Mouse (Mus musculus) neural tube, embryonic 13.5 days (tissue): Measurements from ENCODE around the gene Fli1. TPM values are rescaled to one million over a fixed set of nuclear protein-coding genes. Genes with fewer than 3 reads are reported as not detected.

ENCODE experiments used
- ATAC-seq: fragments of 200-750 bp; cut with Nextera tagmentation; 2 replicates; pipeline ENCODE4 v1.8.0; 2017; ENCODE audit warnings: low read depth, mild to moderate bottlenecking, moderate TSS enrichment, moderate library complexity
- H3K27ac ChIP-seq: fragments of 300-500 bp; sonication (generic); replicated peaks from 2 replicates; pipeline ENCODE4 v1.5.1; 2015; ENCODE audit warnings: moderate library complexity, mild to moderate bottlenecking, inconsistent platforms
- H3K27me3 ChIP-seq: fragments of 300-500 bp; sonication (generic); 2 replicates; pipeline ENCODE4 v1.6.1; 2015; ENCODE audit warnings: mild to moderate bottlenecking, inconsistent platforms
- H3K36me3 ChIP-seq: fragments of 300-500 bp; sonication (generic); 2 replicates; pipeline ENCODE4 v1.6.1; 2015; ENCODE audit warnings: mild to moderate bottlenecking, inconsistent platforms
- H3K4me1 ChIP-seq: fragments of 300-500 bp; sonication (generic); replicated peaks from 2 replicates; pipeline ENCODE4 v1.6.1; 2015; ENCODE audit warnings: inconsistent platforms
- H3K4me2 ChIP-seq: fragments of 300-500 bp; sonication (generic); 2 replicates; pipeline ENCODE4 v1.6.1; 2015; ENCODE audit warnings: inconsistent platforms, mild to moderate bottlenecking, moderate library complexity
- H3K4me3 ChIP-seq: fragments of 300-500 bp; sonication (generic); 2 replicates; pipeline ENCODE4 v1.5.1; 2015; ENCODE audit warnings: mild to moderate bottlenecking, inconsistent platforms
- H3K9ac ChIP-seq: fragments of 300-500 bp; sonication (generic); 2 replicates; pipeline ENCODE4 v1.6.1; 2015; ENCODE audit warnings: moderate library complexity, mild to moderate bottlenecking, inconsistent platforms
- H3K9me3 ChIP-seq: fragments of 300-500 bp; sonication (generic); 2 replicates; pipeline ENCODE4 v1.6.1; 2016; ENCODE audit warnings: inconsistent platforms
- WGBS: fragments of 180-500 bp; shearing (Covaris S2); methylation state at CpG from one replicate; pipeline ENCODE4 v1.1.7; 2015; 5-methylcytosine and 5-hydroxymethylcytosine counted together
- polyA plus RNA-seq: library from polyadenylated mRNA; unstranded; fragments of >200 nt; fragmentation: Nextera tagmentation; extraction: Ambion mirVana; gene quantifications from 2 replicates; pipeline ENCODE4 v1.2.1, GENCODE M21; 2015

Fli1 gene
- polyA plus RNA-seq, 1 experiment from 2014 or later: 10.1 TPM

DNA sequence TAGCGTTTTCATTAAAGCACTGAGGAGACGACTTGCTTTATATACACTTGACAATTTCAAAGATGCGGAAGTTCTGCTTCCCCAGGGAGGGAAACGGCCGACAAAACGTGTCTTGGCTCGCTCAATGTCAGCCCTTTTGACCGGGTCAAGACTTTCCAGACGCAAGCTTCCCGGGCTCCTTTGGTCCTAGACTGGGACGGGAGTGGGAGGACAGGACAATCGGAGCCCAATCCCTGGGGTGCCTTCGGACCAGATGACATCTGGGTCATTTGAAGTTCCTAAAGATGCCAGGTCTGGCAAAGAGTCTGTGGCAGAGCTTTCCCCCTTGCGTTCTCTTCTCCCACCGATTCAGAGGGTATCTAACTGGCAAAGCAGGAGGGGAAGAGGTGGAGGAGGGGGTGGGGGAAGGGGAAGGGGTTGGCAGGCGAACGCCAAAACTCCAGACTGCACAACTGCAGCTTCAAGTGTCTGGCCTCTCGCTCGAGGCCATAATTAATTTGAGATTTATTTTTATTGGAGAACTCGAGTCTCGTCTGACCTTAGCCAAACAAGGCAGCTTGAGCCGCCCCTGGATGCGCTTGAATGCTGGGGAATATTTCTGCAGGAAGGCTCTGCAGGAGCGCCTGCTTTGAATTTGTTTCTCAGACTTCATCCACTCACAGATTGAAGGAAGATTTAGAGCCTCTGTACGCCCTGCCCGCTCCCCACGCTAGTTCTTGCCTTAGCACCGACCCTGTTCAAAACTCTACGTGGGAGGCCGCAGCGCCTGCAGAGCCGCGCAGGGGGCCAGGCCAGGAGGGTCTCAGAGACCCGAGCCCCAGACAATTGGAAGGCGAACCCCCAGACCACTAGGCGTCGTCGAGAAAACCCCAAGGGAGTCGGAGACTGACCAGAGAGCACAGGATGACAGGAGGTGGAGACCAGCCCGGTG lies 2.3 kb upstream of the Fli1 start:
- no peaks in the 10 kb centered on the region for H3K9me3 ChIP-seq
- peaks cover 96% of the 10 kb centered on the region for H3K27me3 ChIP-seq
- no peak overlapping the region for H3K27ac ChIP-seq
- 1% methylated on average over 40 of the region's 40 CpGs for WGBS
- H3K4me3 ChIP-seq: no peak overlapping the region
- no peak for ATAC-seq
- no peak overlapping the region for H3K9ac ChIP-seq
- H3K4me1 ChIP-seq: peaks cover 56% of the 10 kb centered on the region
- no peaks in the 10 kb centered on the region for H3K36me3 ChIP-seq
- H3K4me2 ChIP-seq: peak overlapping the region; percentile 36

DNA sequence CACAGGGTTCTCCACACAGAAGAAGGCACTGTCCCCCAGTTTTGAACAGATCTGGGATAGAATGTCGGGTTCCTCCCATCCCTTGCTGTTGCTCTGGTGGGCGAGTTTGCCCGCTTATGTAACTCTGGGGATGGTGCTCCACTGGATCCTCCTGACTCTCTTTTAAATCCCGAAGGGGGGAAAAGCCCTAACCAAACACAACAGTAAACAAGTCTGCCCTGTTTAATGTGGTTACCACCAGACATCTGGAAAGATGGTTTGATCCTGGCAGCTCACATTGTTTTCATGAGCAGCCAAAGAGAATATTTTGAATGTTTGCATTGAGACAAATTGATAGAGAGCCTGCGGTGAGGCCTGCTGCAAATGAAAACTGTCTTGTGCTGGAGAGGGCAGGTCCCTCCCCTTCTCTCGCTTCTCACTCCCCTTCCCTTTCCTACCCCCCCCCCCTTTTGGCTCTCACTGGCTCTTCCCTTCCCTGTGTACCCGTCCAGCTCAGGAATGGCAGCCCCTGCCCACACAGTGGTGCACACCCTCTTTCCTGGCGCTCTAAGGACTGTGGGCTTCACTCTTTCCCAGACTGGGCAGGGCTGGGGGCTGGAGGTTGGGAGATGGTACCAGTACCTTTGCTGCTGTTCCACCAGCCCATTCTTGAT lies 1.4 kb upstream of the Fli1 start:
- WGBS: 3% methylated on average over 8 of the region's 8 CpGs
- Histone ChIP-seq H3K36me3 (no peaks in the 10 kb centered on the region), H3K9me3 (no peaks in the 10 kb centered on the region)

DNA sequence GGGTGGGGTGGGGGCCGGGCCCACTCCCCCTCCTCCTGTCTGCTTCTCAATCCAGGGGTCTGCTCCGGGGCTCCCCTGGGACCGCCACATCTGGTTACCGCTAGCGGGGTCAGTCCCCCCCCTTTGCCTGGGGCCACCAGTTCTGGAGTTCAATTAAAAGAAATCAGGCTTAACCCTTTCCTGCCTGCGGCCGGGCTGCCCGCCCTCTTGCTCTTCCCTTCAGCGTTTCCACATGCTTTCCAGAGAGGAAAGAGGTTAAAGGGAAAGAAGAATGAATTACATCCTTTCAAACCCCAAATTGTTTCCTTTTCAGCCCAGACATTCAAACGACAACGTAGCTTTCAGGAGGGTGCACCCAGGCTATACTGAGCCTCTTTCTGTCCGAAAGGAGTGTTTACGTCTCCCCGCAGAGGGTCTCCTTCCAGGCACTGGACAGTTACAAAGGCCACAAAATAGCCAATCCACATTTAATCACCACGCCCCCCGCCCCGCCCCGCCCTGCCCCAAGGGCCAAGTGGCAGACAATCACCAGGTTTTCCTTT lies 450 bp upstream of the Fli1 start:
- H3K4me1 ChIP-seq: peaks cover 57% of the 10 kb centered on the region
- peak overlapping the region; percentile 81 for H3K4me2 ChIP-seq
- ATAC-seq: no peak
- WGBS: under 1% methylated on average over 18 of the region's 18 CpGs
- no peaks in the 10 kb centered on the region for H3K9me3 ChIP-seq
- H3K27ac ChIP-seq: peak overlapping the region; percentile 67; the same call in 1 of the 2 replicates
- H3K9ac ChIP-seq: peak overlapping the region; percentile 67; the same call in 1 of the 2 replicates
- H3K4me3 ChIP-seq: peak overlapping the region; percentile 53
- peaks cover 98% of the 10 kb centered on the region for H3K27me3 ChIP-seq
- H3K36me3 ChIP-seq: no peaks in the 10 kb centered on the region

More for the DNA sequence above, 1.4 kb upstream of the Fli1 start:
- H3K4me3 ChIP-seq: no peak overlapping the region
- no peak overlapping the region for H3K27ac ChIP-seq
- ATAC-seq: no peak
- peaks cover 57% of the 10 kb centered on the region for H3K4me1 ChIP-seq
- H3K27me3 ChIP-seq: peaks cover 97% of the 10 kb centered on the region
- no peak overlapping the region for H3K9ac ChIP-seq
- H3K4me2 ChIP-seq: peak overlapping the region; percentile 81; the same call in 1 of the 2 replicates

DNA sequence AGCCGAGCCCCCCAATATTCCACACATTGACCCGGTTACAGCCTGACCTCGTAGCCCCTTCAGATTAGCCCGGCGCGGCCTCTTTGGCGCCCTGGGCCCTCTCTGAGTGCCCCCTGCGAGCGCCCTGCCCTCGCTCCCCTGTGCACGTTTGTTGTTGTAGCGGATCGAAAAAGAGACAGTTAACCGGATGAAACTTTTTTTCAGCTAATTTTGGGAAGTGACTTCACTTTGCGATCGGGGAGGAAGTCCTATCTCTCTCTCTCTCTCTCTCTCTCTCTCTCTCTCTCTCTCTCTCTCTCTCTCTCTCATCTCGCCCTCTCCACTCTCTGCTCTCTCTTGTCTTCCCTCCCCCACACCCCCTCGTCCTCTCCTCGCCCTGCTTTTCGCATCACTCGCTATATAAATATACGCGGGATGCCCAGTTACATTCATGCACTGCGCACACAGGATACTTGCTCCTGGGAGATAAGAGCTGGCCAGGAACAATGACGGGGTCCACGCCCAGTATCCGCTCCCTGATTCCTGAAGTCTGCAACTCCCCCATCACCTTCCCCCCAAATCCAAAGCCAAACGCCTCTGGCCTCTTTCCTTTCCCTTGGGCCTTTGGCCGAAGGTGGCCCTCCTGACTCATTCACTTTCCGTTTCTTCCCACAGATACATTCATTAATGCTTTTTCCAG lies 1.3 kb downstream of the Fli1 start:
- H3K9me3 ChIP-seq: no peaks in the 10 kb centered on the region
- peak overlapping the region; percentile 53 for H3K4me3 ChIP-seq
- peaks cover 57% of the 10 kb centered on the region for H3K4me1 ChIP-seq
- peaks cover 91% of the 10 kb centered on the region for H3K27me3 ChIP-seq
- ATAC-seq: 0 out of 2 replicates have a peak, but pooled peaks have one; percentile 5
- no peaks in the 10 kb centered on the region for H3K36me3 ChIP-seq
- peak overlapping the region; percentile 74 for H3K9ac ChIP-seq
- peak overlapping the region; percentile 81 for H3K27ac ChIP-seq
- WGBS: under 1% methylated on average over 30 of the region's 30 CpGs
- peak overlapping the region; percentile 81 for H3K4me2 ChIP-seq

DNA sequence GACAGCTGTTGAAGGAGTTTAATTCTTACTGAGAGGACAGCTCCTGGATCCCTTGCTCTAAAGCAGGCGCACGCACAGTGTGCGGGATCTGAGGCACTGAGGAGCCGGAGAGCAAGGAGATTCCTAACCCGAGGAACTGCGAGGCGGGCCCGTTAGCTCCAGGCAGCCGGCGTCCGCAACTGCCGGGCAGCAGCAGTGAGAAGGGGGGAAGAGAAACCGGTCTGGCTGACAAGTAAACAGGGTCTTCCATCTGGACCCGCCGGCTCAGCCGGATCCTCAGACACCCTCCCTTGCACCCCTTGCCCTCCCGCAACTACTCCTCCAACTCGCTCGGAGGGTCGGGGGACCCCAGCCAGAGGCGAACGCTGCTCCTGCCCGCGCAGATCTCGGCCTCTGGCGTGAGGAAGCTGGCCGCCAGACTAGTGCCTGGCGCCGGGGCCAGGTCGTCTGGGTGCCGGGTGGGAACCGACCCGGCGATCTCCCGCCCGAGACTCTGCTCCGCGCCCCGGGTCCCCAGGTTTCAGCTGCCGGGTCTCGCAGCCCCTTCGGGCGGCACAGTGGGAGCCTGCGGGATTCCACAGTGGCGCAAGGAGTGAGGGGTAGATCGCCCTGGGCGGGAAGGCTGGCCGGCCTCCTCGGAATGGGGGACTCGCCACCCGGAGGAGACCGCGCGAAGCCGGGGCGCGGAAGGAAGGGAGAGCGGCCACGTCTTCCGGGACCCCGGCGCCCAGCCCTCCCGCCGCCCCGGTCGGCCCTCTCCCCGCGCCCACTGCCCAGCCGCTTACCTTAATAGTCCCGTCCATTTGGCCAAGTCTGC lies 2.0 kb downstream of the Fli1 start:
- Histone ChIP-seq H3K27ac (peak overlapping the region; percentile 81), H3K27me3 (peaks cover 83% of the 10 kb centered on the region), H3K4me2 (peak overlapping the region; percentile 81), H3K36me3 (no peaks in the 10 kb centered on the region), H3K9ac (peak overlapping the region; percentile 74), H3K4me1 (peaks cover 56% of the 10 kb centered on the region), H3K4me3 (peak overlapping the region; percentile 53), H3K9me3 (no peaks in the 10 kb centered on the region)
- under 1% methylated on average over 66 of the region's 70 CpGs for WGBS
- ATAC-seq: peak; percentile 52

DNA sequence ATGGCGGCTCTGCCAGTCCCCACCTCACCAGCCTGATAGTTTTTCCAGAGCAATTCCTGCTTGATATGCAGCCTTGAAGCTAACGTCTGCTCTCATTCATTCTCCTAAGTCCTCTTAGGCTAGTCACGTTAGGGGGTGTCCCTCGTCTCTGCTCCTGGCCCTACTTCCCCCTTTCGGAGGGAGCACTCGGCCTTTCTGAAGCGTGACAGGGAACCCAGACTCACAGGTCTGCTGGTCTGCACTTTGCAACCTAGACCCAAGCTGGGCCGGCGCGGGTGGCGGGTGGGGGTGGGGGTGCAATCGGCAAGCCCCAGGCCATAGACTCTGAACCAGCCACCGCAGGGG lies 2.6 kb downstream of the Fli1 start:
- H3K9me3 ChIP-seq: no peaks in the 10 kb centered on the region
- H3K4me2 ChIP-seq: peak overlapping the region; percentile 81
- H3K36me3 ChIP-seq: no peaks in the 10 kb centered on the region
- ATAC-seq: peak; percentile 7; the same call in 1 of the 2 replicates
- H3K27ac ChIP-seq: peak overlapping the region; percentile 81
- peak overlapping the region; percentile 53 for H3K4me3 ChIP-seq
- peaks cover 77% of the 10 kb centered on the region for H3K27me3 ChIP-seq
- peak overlapping the region; percentile 74 for H3K9ac ChIP-seq
- 1% methylated on average over 13 of the region's 13 CpGs for WGBS
- peaks cover 50% of the 10 kb centered on the region for H3K4me1 ChIP-seq

DNA sequence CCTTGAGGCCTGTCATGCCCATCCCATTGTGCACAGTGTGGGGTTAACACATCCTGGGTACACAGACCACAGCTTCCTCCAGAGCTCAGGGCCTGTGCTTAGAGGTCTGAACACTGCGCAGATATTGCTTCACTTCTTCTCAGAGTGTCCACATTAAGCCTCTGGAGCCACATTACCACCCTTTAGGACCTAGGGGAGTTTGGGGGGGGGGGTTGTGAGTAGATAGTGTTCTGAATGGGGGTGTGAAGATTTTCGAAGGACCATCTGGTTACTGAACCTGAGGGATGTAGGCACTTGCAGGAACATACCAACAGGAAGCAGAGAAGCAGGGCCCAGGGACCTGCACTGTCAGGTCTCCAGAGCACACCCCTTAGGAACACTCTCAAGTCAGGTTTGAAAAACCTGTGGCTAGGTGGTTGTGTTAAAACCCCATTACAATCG lies 3.3 kb downstream of the Fli1 start:
- no peaks in the 10 kb centered on the region for H3K36me3 ChIP-seq
- no peak for ATAC-seq
- peak overlapping the region; percentile 81 for H3K4me2 ChIP-seq
- H3K4me3 ChIP-seq: peak overlapping the region; percentile 6; the same call in 1 of the 2 replicates
- no peak overlapping the region for H3K27ac ChIP-seq
- peaks cover 43% of the 10 kb centered on the region for H3K4me1 ChIP-seq
- H3K9me3 ChIP-seq: no peaks in the 10 kb centered on the region
- H3K27me3 ChIP-seq: peaks cover 70% of the 10 kb centered on the region
- WGBS: 54% methylated on average over 3 of the region's 3 CpGs
- H3K9ac ChIP-seq: peak overlapping the region; percentile 74; the same call in 1 of the 2 replicates

DNA sequence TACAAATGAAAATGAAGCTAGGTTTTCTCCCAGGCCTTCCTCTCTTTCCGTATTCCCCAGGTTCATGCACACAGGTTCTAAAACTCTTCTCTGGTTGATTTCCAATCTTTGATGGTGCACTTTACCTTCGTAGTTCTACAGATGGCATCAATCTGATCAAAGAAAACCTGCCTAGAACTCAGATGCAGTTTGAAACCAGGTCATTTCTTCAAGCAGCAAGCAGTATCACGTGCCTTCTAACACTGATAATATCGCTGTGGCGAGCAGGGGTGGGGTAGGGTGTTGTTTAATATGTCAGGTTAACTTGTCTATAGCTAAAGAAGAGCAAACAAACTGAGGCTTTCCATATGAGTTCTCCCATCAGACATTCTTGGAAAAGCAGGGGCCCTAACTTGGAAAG lies 4.5 kb downstream of the Fli1 start:
- peaks cover 58% of the 10 kb centered on the region for H3K27me3 ChIP-seq
- H3K4me2 ChIP-seq: peak overlapping the region; percentile 81
- no peaks in the 10 kb centered on the region for H3K9me3 ChIP-seq
- H3K36me3 ChIP-seq: no peaks in the 10 kb centered on the region
- 87% methylated on average over 5 of the region's 5 CpGs for WGBS
- ATAC-seq: no peak
- peaks cover 31% of the 10 kb centered on the region for H3K4me1 ChIP-seq
- H3K9ac ChIP-seq: no peak overlapping the region
- H3K4me3 ChIP-seq: no peak overlapping the region
- no peak overlapping the region for H3K27ac ChIP-seq

DNA sequence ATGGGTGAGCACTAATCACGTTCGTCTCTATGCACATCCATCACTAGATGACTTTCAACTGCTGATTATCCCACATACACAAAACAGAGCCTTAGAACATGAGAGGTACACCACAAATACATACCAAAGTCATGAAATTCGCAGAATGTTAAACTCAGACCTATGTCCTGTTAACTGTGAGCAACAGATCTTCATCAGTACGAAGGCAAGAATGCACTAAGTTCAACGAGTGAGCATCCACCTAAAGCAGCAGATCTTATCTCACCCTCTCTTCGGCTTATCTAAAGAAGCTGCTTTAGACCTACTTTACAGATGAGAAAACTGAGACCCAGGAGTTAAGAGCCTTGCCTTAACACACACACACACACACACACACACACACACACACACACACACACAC lies 5.0 kb downstream of the Fli1 start:
- Histone ChIP-seq H3K4me2 (peak overlapping the region; percentile 6; the same call in 1 of the 2 replicates), H3K9ac (no peak overlapping the region), H3K27ac (no peak overlapping the region), H3K4me3 (no peak overlapping the region), H3K4me1 (peaks cover 27% of the 10 kb centered on the region), H3K36me3 (no peaks in the 10 kb centered on the region), H3K9me3 (no peaks in the 10 kb centered on the region), H3K27me3 (peaks cover 54% of the 10 kb centered on the region)
- whole genome bisulfite sequencing: 77% methylated on average over 6 of the region's 6 CpGs
- ATAC-seq: no peak

DNA sequence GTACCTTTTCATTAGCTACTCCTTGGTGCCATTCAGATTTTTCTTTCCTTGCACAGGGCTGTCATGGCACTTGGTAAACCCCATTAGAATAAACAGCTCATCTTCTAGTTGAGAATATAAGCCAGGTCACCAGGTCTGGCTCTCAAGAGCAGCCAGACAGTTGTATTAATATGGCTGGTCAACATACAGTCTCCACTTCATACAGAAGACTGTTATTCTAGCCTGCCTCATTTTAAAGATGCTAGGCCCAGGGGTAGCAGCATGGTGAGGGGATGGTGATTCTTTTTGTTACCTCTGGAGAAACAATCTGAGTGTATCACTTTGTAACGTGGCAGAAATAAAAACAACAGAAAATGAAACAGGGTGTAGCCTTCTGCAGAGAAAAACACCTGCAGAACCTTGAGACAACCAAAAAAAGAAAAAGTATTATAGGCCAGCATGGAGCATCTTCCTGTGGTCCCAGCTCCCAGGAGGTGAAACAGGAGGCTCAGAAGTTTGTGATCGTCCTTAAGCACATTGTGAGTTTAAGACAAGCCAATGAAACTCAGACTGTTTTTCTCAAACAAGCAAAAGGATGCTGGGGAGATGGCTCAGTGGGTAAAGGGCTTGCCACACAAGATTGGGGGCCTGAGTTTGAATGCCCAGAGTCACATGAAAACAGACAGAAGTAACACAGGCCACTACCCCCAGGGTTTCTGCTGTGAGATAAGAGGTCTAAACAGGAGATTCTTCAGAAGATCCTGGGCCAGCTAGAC lies 7.3 kb downstream of the Fli1 start:
- Histone ChIP-seq H3K4me3 (no peak overlapping the region), H3K27me3 (peaks cover 33% of the 10 kb centered on the region), H3K9ac (no peak overlapping the region), H3K27ac (no peak overlapping the region), H3K9me3 (no peaks in the 10 kb centered on the region), H3K36me3 (no peaks in the 10 kb centered on the region), H3K4me2 (no peak overlapping the region), H3K4me1 (peaks cover 6% of the 10 kb centered on the region)
- no peak for ATAC-seq
- 69% methylated on average over 2 of the region's 2 CpGs for WGBS
